Mouse (Mus musculus) kidney, adult 18-20 months (tissue): ENCODE data around the gene Trmt5.

Experiments used
- DNase-seq: peaks from one replicate; pipeline ENCODE4 v3.0.0; 2021

Gene Trmt5

DNA sequence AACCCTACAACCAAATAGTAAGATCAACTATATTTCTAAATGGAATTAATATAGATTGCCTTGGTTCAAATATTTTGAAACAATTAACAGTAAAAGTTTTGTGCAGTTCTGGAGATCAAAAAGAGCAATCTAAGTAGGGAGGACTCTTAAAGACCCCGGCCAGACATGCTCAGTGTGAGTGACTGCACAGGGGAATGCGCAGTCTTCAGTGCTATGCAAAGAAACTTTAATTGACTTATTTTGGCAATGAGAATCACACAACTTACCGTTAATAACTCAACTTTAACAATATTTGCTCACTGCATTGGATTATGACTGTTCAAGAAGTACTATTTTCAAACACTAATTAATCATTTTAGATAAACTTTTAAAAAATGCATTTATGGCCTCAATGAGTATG, 17.0 kb downstream of the Trmt5 start:
- no peak for DNase-seq

DNA sequence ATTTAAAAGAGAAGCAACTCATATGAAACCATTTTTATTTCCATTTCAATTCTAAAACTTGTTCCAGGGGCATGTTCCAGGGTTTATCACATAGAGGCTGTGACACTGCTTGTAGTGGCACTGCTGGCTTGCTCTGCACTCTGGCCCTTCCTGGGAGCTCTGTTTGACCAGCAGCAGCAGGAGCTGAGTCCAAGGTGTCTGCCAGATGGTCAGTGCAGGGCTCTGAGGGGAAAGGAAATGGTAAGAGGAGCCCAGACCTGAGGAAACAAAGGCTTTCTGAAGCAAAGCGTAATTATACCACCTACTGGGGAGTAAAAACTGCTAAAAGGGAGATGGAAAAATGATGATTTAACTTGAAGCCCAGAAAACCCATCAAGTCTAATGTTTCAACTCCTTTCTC, 18.0 kb downstream of the Trmt5 start:
- no peak for DNase-seq

DNA sequence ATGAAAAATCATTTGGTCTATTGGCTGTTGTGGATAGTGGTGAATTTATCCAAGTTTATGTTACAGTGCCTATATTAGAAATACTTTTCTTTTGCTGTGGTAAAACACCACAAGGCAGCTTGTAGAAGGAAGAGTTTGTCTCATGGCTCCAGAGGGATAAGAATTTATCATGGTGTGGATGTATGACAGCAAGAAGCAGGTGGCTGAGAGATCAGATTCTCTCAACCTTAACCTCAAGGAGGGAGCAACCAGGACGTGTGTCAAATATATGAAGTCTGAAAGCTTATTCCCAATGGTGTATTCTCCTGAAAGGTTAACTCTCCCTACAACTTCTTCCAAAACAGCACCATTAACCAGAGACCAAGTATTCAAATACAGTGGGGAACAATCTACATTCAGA, 19.9 kb downstream of the Trmt5 start:
- no peak for DNase-seq

DNA sequence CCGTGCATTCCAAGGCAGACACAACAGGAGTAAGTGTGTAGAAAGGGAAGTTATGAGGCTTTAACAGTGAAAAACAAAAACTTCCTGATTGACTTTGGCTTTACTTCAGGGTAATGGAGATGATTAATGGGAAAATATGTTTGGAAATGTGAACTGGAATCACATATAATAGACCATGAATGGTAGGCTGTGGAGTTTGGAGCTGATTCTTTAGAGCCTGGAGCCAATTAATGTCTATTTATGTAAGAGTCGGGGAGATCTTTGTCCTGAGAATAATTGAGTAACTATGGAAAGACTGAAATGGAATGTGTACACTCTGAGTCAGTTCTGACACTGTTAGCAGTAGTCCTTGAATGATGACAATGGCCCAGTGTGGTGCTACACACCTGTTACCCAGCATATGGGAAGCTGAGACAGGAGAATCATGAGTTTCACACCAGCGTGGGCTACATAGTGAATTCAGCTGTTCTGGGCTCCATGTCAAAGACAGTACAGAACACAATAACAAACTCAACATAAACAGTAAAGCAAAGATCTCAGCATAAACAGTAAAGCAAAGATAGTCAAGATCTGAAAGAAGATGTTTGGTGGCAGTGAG, 21.0 kb downstream of the Trmt5 start:
- DNase-seq = no peak

DNA sequence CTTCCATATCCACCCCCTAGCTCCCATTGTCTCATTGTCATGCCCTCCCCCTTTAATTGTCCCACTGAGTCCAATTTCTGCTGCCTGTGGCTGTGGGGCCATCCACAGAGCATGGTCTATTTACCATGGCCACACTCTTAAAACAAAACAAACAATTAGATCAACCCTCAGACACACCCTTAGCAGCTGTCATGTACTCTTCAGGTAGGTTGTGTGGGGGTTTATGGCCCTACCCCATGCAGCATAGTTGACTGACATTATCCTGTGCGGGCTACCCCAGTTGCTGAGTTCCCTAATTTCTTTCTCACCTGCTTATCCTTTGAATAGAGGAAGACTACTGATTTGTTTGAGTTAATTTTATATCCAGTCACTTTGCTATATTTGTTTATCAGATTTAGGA, 26.2 kb downstream of the Trmt5 start:
- DNase-seq = no peak

DNA sequence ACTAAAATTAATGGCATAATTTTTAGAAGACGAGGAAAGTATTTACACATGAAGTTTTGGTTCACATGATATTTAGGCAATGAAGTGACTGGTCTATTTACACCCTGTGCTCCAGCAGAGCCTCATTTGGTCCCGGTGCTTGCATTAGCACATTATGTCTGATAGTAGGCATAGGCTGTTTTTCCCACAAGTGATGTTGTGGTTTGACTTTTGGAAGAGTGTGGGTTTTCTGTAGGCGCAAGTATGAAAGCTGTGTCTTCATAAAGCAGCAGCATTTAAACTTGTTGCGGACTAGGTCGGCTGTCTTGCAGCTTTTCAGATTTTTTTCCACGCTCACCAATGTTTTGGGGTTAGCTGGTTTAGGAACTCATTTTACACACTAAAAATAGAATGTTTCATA, 27.2 kb downstream of the Trmt5 start:
- no peak for DNase-seq

DNA sequence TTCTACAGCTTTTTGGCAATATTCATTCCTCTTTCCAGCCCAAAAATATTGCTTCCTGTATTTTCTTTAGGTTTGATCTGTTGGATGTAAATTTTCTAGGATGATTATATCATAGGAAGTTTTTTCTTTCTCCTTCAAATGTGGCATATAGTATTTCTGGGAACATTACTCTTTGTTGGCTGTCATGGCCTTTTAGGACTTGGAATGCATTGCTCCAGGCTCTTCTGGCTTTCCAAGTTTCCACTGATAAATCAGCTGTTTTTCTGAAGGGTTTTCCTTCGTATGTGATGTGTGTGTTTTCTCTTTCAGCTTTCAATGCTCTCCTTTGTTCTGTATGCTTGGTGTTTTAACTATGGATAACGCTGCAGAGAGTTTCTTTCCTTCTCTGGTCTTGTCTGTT, 31.5 kb downstream of the Trmt5 start:
- no peak for DNase-seq

DNA sequence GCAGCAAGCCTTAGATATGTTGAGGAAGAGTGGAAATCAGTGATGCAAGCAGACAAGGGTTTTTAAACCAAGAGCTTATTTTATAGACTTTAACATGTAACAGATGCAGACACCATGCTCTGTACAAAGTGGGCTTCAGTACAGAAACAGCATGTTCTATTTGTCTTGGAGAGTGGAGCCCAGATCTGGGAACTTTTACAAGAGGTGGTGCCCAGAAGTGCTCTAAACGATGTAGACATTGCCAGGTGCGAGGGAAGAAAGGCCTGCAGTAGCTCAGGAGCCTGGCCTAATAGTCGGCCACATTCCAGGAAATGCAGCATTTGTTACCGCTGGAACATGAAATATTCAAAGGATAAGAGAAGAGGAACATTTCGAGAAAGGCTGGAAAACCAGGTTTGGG, 40.8 kb downstream of the Trmt5 start:
- no peak for DNase-seq

DNA sequence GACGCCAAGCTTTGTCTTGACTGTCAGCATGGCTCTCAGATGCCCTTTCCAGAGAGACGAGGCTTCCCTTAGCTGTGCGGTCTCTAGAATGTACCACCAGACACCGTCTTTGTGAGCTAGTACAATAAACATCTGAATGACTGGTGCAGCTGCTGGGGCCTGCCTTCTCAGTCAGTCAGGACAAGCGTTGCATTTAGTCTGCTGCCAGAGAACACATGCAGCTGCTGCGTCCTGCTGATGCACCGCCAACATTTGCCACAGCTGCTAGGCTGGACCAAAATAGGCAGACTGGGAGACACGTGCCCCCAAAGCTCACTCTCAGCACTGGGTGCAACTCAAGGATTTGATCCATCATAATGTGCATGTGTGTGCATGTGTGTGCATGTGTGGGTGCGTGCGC, 44.5 kb downstream of the Trmt5 start:
- DNase-seq = no peak

DNA sequence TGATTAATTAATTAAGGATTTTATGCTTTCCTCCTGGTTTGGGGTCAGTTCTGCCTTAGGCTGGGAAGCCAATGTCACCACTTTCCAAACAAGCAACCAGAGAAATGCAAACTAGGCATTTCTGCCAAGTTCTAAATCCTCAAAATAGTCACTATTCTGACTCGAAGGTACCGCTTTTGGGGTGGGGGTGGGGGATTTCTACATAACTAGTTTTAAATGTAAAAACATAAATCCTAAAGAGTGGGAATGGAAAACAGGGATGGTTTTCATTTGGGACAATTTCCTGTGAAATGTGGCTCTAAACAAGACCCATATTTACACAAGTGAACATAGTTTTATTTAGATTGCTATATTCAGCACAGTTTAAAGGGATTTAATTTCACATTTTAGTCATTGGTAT, 53.9 kb downstream of the Trmt5 start:
- DNase-seq = no peak

DNA sequence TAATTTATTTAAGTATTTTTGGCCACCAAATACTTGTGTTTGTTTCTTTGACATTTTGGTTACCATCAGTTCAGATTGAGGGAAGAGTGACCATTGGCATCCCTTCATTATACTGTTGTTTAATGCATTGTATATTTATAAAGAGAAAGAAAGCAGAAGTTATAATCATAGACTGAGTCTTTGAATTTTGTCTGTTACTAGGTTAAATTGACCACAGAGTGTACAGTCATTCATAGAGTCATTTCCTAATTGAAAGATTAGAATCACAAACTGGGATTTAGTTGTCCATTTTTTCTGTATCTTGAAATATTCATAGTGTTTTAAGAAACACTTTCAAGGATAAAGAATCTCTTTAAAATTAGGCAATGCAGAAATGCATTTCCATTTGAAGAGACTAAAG, 55.0 kb downstream of the Trmt5 start:
- no peak for DNase-seq

DNA sequence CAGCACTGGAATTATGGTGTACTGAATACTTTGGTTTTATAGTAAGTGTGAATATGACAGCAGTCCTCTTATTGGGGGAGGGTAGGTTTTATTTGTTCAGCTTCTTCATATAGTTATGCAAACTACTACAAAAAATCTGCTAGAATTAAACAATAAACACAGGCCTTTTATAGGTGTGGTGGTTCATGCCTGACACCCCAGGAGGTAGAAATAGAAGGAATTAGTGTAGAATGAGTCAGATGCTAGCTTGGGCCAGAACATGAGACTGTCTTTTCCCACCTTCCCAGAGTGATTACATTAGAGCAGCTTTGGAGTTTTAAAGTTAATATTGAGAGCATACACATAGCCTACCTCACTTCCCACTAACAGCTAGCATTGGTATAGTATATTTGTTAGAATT, 56.3 kb downstream of the Trmt5 start:
- no peak for DNase-seq
